Mouse (Mus musculus) ES-E14 (cell line): ENCODE data around the gene Snapc4. TPM values are rescaled to one million over a fixed set of nuclear protein-coding genes. Genes with fewer than 3 reads are reported as not detected.
A peak's percentile ranks its signal among the peaks of the same experiment; 100 is the strongest.

Experiments used
- DNase-seq: peaks from one replicate; pipeline ENCODE4 v3.0.0-alpha.2; 2013; ENCODE audit warnings: low read depth, low spot score
- H3K27ac ChIP-seq: 2 replicates; pipeline ENCODE4 v1.5.1; 2012; ENCODE audit warnings: low read depth, mild to moderate bottlenecking, low read length, moderate library complexity, mixed read lengths; ENCODE audit not compliant: poor library complexity, insufficient read depth, severe bottlenecking
- H3K36me3 ChIP-seq: 2 replicates; pipeline ENCODE4 v1.6.1; 2012; ENCODE audit warnings: mild to moderate bottlenecking, low read length, moderate library complexity, mixed read lengths; ENCODE audit not compliant: control insufficient read depth, poor library complexity, insufficient read depth, severe bottlenecking
- H3K4me1 ChIP-seq, 2 experiments: fragments of 150-350 bp in 1 of 2; sonication (generic) in 1 of 2; 2 replicates each; pipeline ENCODE4 v1.6.1; 2012; ENCODE audit warnings: low read length in 2 of 2, mild to moderate bottlenecking in 1 of 2, mixed read lengths in 1 of 2; ENCODE audit not compliant: control insufficient read depth in 2 of 2, insufficient read depth in 2 of 2, poor library complexity in 1 of 2
- H3K4me3 ChIP-seq, 2 experiments: fragments of 150-350 bp in 1 of 2; sonication (generic) in 1 of 2; 2 replicates each; pipeline ENCODE4 v1.5.1; 2012; ENCODE audit warnings: low read length in 2 of 2, low read depth in 1 of 2, mild to moderate bottlenecking in 1 of 2, mixed read lengths in 1 of 2; ENCODE audit not compliant: insufficient read depth in 1 of 2, poor library complexity in 1 of 2, severe bottlenecking in 1 of 2
- H3K9ac ChIP-seq: 2 replicates; pipeline ENCODE4 v1.6.1; 2012; ENCODE audit warnings: low read depth, mild to moderate bottlenecking, low read length, mixed read lengths; ENCODE audit not compliant: poor library complexity, insufficient read depth, severe bottlenecking
- H3K9me3 ChIP-seq: fragments of 150-350 bp; sonication (generic); 2 replicates; pipeline ENCODE4 v1.6.1; 2012; ENCODE audit warnings: low read depth, mild to moderate bottlenecking, low read length; ENCODE audit not compliant: control insufficient read depth, insufficient read depth
- CHD2 ChIP-seq: IDR thresholded peaks from 2 replicates; pipeline ENCODE4 v1.6.1; 2014; ENCODE audit warnings: mild to moderate bottlenecking, low read depth, low read length, inconsistent platforms
- HCFC1 ChIP-seq: IDR thresholded peaks from 2 replicates; pipeline ENCODE4 v1.6.1; 2012; ENCODE audit warnings: low read length, inconsistent platforms, borderline replicate concordance; ENCODE audit not compliant: insufficient read depth
- MAFK ChIP-seq: IDR thresholded peaks from 2 replicates; pipeline ENCODE4 v1.6.1; 2014; ENCODE audit warnings: mild to moderate bottlenecking, low read depth, low read length, inconsistent platforms; ENCODE audit not compliant: insufficient read depth
- ZC3H11A ChIP-seq: IDR thresholded peaks from 2 replicates; pipeline ENCODE4 v1.6.1; 2012; ENCODE audit warnings: low read depth, mild to moderate bottlenecking, inconsistent platforms, low read length, borderline replicate concordance
- ZNF384 ChIP-seq: IDR thresholded peaks from 2 replicates; pipeline ENCODE4 v1.6.1; 2012; ENCODE audit warnings: low read depth, low read length, inconsistent platforms
- in situ Hi-C, 2 experiments: fragments of 600-800 bp; cut with MboI; formaldehyde crosslinking; loops; one replicate each; pipeline ENCODE4 v1.15.1; 2025; ENCODE audit warnings: low sequenced_read_pairs in 2 of 2, inconsistent platforms in 1 of 2; ENCODE audit not compliant: unreplicated experiment in 2 of 2
- total RNA-seq: library from RNA; depleted of rRNA; stranded (reverse); fragments of 300-350 nt; gene quantifications from 2 replicates; pipeline ENCODE4 v1.2.3, GENCODE M21; 2012

Snapc4 gene
- total RNA-seq, 1 experiment: 79.2 TPM

- peak within 1 kb of the TSS; percentile 89 for H3K9ac ChIP-seq
- peak; percentile 81 for DNase-seq
- H3K4me3 ChIP-seq: peak within 1 kb of the TSS; percentile 89
- H3K36me3 ChIP-seq: peaks cover 2% of the 10 kb centered on the region; the same call in 1 of the 2 replicates
- in situ Hi-C loops: no loop called here
- no peaks in the 10 kb centered on the region for H3K9me3 ChIP-seq
- peak within 1 kb of the TSS; percentile 61 for H3K27ac ChIP-seq
- H3K4me1 ChIP-seq: peaks cover 0 to 10% of the 10 kb centered on the region in 2 experiments; a peak in 2 of 4 replicates
- TF ChIP-seq HCFC1 (peak; percentile 93), CHD2 (no peak), ZC3H11A (peak; percentile 7; the same call in 1 of the 2 replicates)
Observed at GRCm38 (mm10) chr2:26351358-26352290, 28.8 kb downstream of the Snapc4 start, which contains the start of gene Dnlz. TSS of gene Dnlz (minus strand) at chr2:26352110.

- no peak for TF ChIP-seq ZNF384
- no peak for TF ChIP-seq ZC3H11A
- TF ChIP-seq MAFK: no peak
- no peak for TF ChIP-seq CHD2
- TF ChIP-seq HCFC1: no peak
- Histone ChIP-seq H3K4me1 (peaks cover 0 to 9% of the 10 kb centered on the region in 2 experiments; a peak in 2 of 4 replicates), H3K4me3 (no peak overlapping the region), H3K36me3 (peaks cover 2% of the 10 kb centered on the region; the same call in 1 of the 2 replicates), H3K9me3 (no peaks in the 10 kb centered on the region), H3K9ac (no peak overlapping the region), H3K27ac (no peak overlapping the region)
- DNase-seq: no peak
- in situ Hi-C loops: no loop called here
Observed at GRCm38 (mm10) chr2:26348241-26348640, 32.2 kb downstream of the Snapc4 start.

DNA sequence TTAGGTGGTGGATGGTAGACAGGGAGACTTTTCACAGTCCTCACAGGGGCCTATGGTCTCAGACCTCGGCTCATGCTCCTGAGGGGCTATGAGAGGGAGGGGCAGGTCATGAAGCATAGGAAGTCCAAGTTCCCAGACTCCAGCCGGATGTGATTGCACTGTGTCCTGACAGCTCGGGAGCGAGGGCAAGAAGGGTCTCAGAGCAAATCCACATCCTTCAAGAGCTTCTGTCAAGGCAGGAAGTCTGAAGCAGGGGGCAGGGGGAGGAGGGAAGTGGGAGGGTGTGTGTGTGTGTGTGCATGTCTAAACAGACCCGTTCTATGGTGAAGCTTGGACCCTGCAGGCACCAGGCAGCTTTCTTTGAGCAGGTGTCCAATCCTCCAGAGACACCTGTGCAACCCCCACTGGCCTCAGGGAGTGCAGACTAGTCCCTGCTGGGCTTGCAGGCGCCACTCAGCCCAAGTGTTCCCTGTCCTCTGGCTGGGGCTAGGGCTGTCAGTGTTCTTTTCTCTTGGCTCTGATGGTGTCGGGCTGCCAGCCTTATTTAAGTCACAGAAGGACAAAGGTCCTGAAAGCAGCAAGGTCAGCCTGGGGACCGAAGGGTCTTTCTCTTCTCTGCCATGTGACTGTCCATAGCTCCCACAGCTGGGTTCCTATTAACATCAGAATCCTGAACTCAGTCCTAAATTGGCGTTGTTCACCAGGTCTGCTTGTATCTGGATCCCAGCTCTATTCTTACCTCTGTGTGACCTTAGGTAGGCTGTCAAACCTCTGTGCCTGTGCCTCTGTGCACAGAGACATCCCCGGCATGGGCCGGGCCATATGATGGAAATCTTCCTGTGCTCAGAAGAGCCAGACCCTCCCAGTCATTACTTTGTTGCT lies 37.6 kb downstream of the Snapc4 start:
- H3K4me3 ChIP-seq: no peak overlapping the region
- H3K27ac ChIP-seq: no peak overlapping the region; the same call in 1 of the 2 replicates
- no peak for TF ChIP-seq ZC3H11A
- TF ChIP-seq MAFK: no peak
- no peak for TF ChIP-seq CHD2
- TF ChIP-seq ZNF384: no peak
- TF ChIP-seq HCFC1: no peak
- in situ Hi-C loops: no loop called here
- H3K9me3 ChIP-seq: no peaks in the 10 kb centered on the region
- H3K36me3 ChIP-seq: no peaks in the 10 kb centered on the region
- peaks cover 5 to 17% of the 10 kb centered on the region in 2 experiments; a peak in 3 of 4 replicates for H3K4me1 ChIP-seq
- DNase-seq: no peak
- no peak overlapping the region for H3K9ac ChIP-seq

- H3K4me1 ChIP-seq: peaks cover 5 to 17% of the 10 kb centered on the region in 2 experiments; a peak in 3 of 4 replicates
Observed at GRCm38 (mm10) chr2:26342044-26342443, 38.4 kb downstream of the Snapc4 start.

More at GRCm38 (mm10) chr2:26342044-26342443, 38.4 kb downstream of the Snapc4 start:
- Histone ChIP-seq H3K9ac (no peak overlapping the region), H3K27ac (no peak overlapping the region), H3K4me3 (no peak overlapping the region), H3K9me3 (no peaks in the 10 kb centered on the region), H3K36me3 (no peaks in the 10 kb centered on the region)
- DNase-seq: no peak
- TF ChIP-seq ZNF384 (no peak), CHD2 (no peak), ZC3H11A (no peak), MAFK (no peak), HCFC1 (no peak)
- in situ Hi-C loops: no loop called here
